Mouse (Mus musculus) brain, embryonic 14.5 days (tissue): Measurements from ENCODE around the gene Klhdc7b.

Source experiments
- CTCF ChIP-seq: fragments of 200-500 bp; IDR thresholded peaks from 2 replicates; pipeline ENCODE4 v1.5.1; 2012; ENCODE audit warnings: inconsistent platforms, mild to moderate bottlenecking, moderate library complexity, borderline replicate concordance; ENCODE audit not compliant: insufficient read depth, insufficient read length; ENCODE audit errors: extremely low read depth
- POLR2A ChIP-seq: fragments of 200-500 bp; IDR thresholded peaks from 2 replicates; pipeline ENCODE4 v1.6.1; 2012; ENCODE audit warnings: mild to moderate bottlenecking, inconsistent platforms, borderline replicate concordance; ENCODE audit not compliant: poor library complexity, insufficient read depth, insufficient read length, severe bottlenecking; ENCODE audit errors: extremely low read depth

DNA sequence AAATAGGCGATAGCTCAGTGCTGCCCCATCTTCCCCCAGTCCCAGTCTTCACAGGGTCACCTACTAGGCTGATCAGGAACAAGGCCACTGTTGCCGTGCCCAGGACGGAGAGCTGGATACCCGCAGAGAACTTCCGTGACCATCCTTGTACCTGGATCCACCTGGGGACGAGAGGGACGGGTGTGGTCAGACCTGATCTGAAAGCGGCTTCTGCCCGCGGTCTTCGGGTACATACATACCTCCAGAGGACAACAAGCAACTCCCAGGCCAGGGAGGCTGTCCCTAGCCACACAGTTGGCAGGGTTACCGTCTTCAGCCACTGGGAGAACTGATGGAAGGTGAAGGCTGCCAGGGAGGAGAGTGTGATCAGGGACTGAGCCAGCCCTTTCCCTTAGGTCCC, 31.9 kb upstream of the Klhdc7b start:
- TF ChIP-seq CTCF (no peak), POLR2A (no peak)
